Comparison of ENCODE assay signal across 16 mouse cellular contexts in genomic region chr7:95992033-95992516, GRCm38 (mm10).
"Had no signal": no experiment of that assay in that cellular context is flagged by ENCODE, and none has a peak within 500 bp of the region (broad histone marks: within the 10 kb centered on the region; RNA-seq: fewer than 3 reads in every experiment).

No protein-coding gene starts in this region.

- H3K9me3 ChIP-seq: limb, embryonic 12.5 days; limb, embryonic 15.5 days; midbrain, embryonic 12.5 days; midbrain, embryonic 15.5 days had no signal

- H3K4me1 ChIP-seq: limb, embryonic 12.5 days; limb, embryonic 15.5 days; midbrain, embryonic 15.5 days had no signal

- H3K4me3 ChIP-seq: limb, embryonic 12.5 days; limb, embryonic 15.5 days; midbrain, embryonic 12.5 days; midbrain, embryonic 15.5 days; myocyte had no signal

- ATAC-seq: liver, postnatal 0 days; lung, postnatal 0 days had no signal

- H3K27me3 ChIP-seq: limb, embryonic 12.5 days; limb, embryonic 15.5 days; midbrain, embryonic 15.5 days had no signal

- H3K4me2 ChIP-seq: limb, embryonic 12.5 days; limb, embryonic 15.5 days; liver, embryonic 11.5 days; lung, embryonic 14.5 days; midbrain, embryonic 12.5 days; midbrain, embryonic 15.5 days had no signal

- DNase-seq: kidney, adult 8-10 months; kidney, postnatal 14 days; kidney, postnatal 4 days; liver, postnatal 0 days; thymus, adult 18-20 months; thymus, postnatal 36 days had no signal

- H3K36me3 ChIP-seq: limb, embryonic 12.5 days; limb, embryonic 15.5 days; midbrain, embryonic 12.5 days; midbrain, embryonic 15.5 days had no signal

- H3K9ac ChIP-seq: limb, embryonic 12.5 days; limb, embryonic 15.5 days; liver, embryonic 14.5 days; liver, postnatal 0 days; lung, embryonic 14.5 days; midbrain, embryonic 12.5 days; midbrain, embryonic 15.5 days had no signal

- H3K27ac ChIP-seq: limb, embryonic 12.5 days; limb, embryonic 15.5 days; liver, embryonic 14.5 days; macrophage; midbrain, embryonic 12.5 days; midbrain, embryonic 15.5 days had no signal
